Mouse (Mus musculus): ENCODE measurements around the gene C1ql4. TPM values are rescaled to one million over a fixed set of nuclear protein-coding genes. Genes with fewer than 3 reads are reported as not detected.

The C1ql4 gene
- total RNA-seq (2023), result not detected

GRCm38 (mm10) chr15:99087253-99088075 is at the start of gene C1ql4:
Gene C1ql4 (minus strand): TSS chr15:99087817.

GRCm38 (mm10) chr15:99125711-99126080 is 38.1 kb upstream of the C1ql4 start, which contains the start of gene Spats2:
Gene Spats2 (plus strand): TSS chr15:99125916.

GRCm38 (mm10) chr15:99092870-99093269 is 5.3 kb upstream of the C1ql4 start, which contains the start of gene Dnajc22:
Gene Dnajc22 (plus strand): TSS chr15:99093170.

GRCm38 (mm10) chr15:99074019-99074599 is 13.5 kb downstream of the C1ql4 start, which contains the start of gene Troap:
Gene Troap (plus strand): TSS chr15:99074575.

GRCm38 (mm10) chr15:99055040-99055439 is 32.6 kb downstream of the C1ql4 start, which contains the start of gene Prph:
Gene Prph (plus strand): TSS chr15:99055174.

Other genes starting within 250 kb of the C1ql4 start
- 100 to 1,000 TPM; 192 to 206 TPM for gene Kmt2d, start 216.6 kb downstream of the C1ql4 start, total RNA-seq (2023)
- 10 to 100 TPM; 19.5 to 22.6 TPM for gene Rhebl1, start 193.3 kb downstream of the C1ql4 start, total RNA-seq (2023)
- under 1 TPM in 1 of 2 experiments, not detected in 1; 0.65 TPM for gene Dhh, start 189.3 kb downstream of the C1ql4 start, total RNA-seq (2023)
- gene Lmbr1l, start 169.6 kb downstream of the C1ql4 start, total RNA-seq (2023), result 100 to 1,000 TPM; 266 to 275 TPM
- 100 to 1,000 TPM; 145 to 154 TPM for gene Tuba1b, start 153.3 kb downstream of the C1ql4 start, total RNA-seq (2023)
- not detected for gene Gm49450, start 134.3 kb downstream of the C1ql4 start, total RNA-seq (2023)
- 100 to 1,000 TPM in 1 of 2 experiments, 10 to 100 TPM in 1; 83.7 to 117 TPM for gene Tuba1a, start 134.1 kb downstream of the C1ql4 start, total RNA-seq (2023)
- 10 to 100 TPM; 53.7 to 71.4 TPM for gene Tuba1c, start 57.9 kb downstream of the C1ql4 start, total RNA-seq (2023)
- gene Prph, start 32.6 kb downstream of the C1ql4 start, total RNA-seq (2023), result not detected
- gene Troap, start 13.2 kb downstream of the C1ql4 start, total RNA-seq (2023), result under 1 TPM; 0.23 to 0.42 TPM
- not detected for gene Dnajc22, start 5.4 kb upstream of the C1ql4 start, total RNA-seq (2023)
- not detected for gene Spats2, start 38.1 kb upstream of the C1ql4 start, total RNA-seq (2023)
- 1 to 10 TPM; 2.4 to 4.1 TPM for gene Kcnh3, start 137.0 kb upstream of the C1ql4 start, total RNA-seq (2023)
- 100 to 1,000 TPM; 103 to 112 TPM for gene Mcrs1, start 164.1 kb upstream of the C1ql4 start, total RNA-seq (2023)
- gene Prpf40b, start 207.3 kb upstream of the C1ql4 start, total RNA-seq (2023), result 10 to 100 TPM; 21.3 to 29.8 TPM
- gene Fam186b, start 208.1 kb upstream of the C1ql4 start, total RNA-seq (2023), result not detected